Mouse (Mus musculus) Patski (cell line): Measurements from ENCODE around the gene Ksr1. TPM values are rescaled to one million over a fixed set of nuclear protein-coding genes. Genes with fewer than 3 reads are reported as not detected.

Experiments used
- ATAC-seq: fragments of 100-300 bp; one replicate; pipeline ENCODE4 v1.8.0; 2021
- CTCF ChIA-PET: fragments of 350-600 bp; sonication (Branson Sonifier 250); formaldehyde crosslinking; loops from one replicate; lab custom pipeline; 2022; ENCODE audit warnings: inconsistent platforms; lab: Charles Lee
- POLR2A ChIA-PET: fragments of 350-600 bp; sonication (Branson Sonifier 250); formaldehyde crosslinking; loops from one replicate; lab custom pipeline; 2022; ENCODE audit warnings: antibody characterized with exemption, inconsistent platforms; lab: Charles Lee
- DNase-seq: peaks from one replicate; pipeline ENCODE4 v3.0.0-alpha.2; 2011; ENCODE audit warnings: low read depth, low spot score
- H3K27me3 ChIP-seq: fragments of 371-371 bp; one replicate; pipeline ENCODE4 v1.5.1; 2021
- CTCF ChIP-seq: fragments of 100-300 bp; IDR thresholded peaks from one replicate; pipeline ENCODE4 v1.5.1; 2021
- in situ Hi-C: fragments of 300-500 bp; cut with MboI; formaldehyde crosslinking; loops from 3 replicates; pipeline ENCODE4 v1.11.1; 2018; ENCODE audit warnings: low pct_unique_long_range_greater_than_20kb, mixed read lengths
- polyA plus RNA-seq: library from polyadenylated mRNA; unstranded; gene quantifications from one replicate; pipeline ENCODE4 v1.2.3, GENCODE M21; 2021

Gene Ksr1
- polyA plus RNA-seq, 1 experiment from 2014 or later: 10.0 TPM

- no peak for TF ChIP-seq CTCF
- in situ Hi-C loops: no loop called here
- ChIA-PET CTCF (interaction anchor here (1.4 kb wide), 1 partner anchor 23 kb away, joined by 3 read pairs; no protein-coding TSS in a partner anchor), POLR2A (interaction anchor here (1.5 kb wide), 1 partner anchor 26 kb away, joined by 3 read pairs; no protein-coding TSS in a partner anchor)
- ATAC-seq: no peak
- no peaks in the 10 kb centered on the region for H3K27me3 ChIP-seq
- DNase-seq: no peak
Measured at GRCm38 (mm10) chr11:79086787-79087186, 59.4 kb downstream of the Ksr1 start.

GRCm38 (mm10) chr11:79085059-79085458 lies 61.1 kb downstream of the Ksr1 start:
- ATAC-seq: no peak
- TF ChIP-seq CTCF: no peak
- CTCF ChIA-PET: no interaction called here
- in situ Hi-C loops: no loop called here
- H3K27me3 ChIP-seq: no peaks in the 10 kb centered on the region
- POLR2A ChIA-PET: interaction anchor here (0.8 kb wide), 1 partner anchor 10 kb away, joined by 3 read pairs; no protein-coding TSS in a partner anchor
- no peak for DNase-seq

- ATAC-seq (peak; percentile 44), DNase-seq (peak; percentile 51)
- TF ChIP-seq CTCF: no peak
- CTCF ChIA-PET: interaction anchor here (0.8 to 1.5 kb wide), 3 partner anchors 14 to 51 kb away, joined by 3 to 4 read pairs (median 3); no protein-coding TSS in a partner anchor
- H3K27me3 ChIP-seq: no peaks in the 10 kb centered on the region
- POLR2A ChIA-PET: interaction anchor here (0.6 to 0.7 kb wide), 2 partner anchors 34 to 563 kb away, joined by 3 to 4 read pairs; no protein-coding TSS in a partner anchor
- in situ Hi-C loops: loop anchor here (5.0 kb wide), 1 partner anchor 51 kb away; no protein-coding TSS in a partner anchor
Measured at GRCm38 (mm10) chr11:79083018-79083441, 63.2 kb downstream of the Ksr1 start.

DNA sequence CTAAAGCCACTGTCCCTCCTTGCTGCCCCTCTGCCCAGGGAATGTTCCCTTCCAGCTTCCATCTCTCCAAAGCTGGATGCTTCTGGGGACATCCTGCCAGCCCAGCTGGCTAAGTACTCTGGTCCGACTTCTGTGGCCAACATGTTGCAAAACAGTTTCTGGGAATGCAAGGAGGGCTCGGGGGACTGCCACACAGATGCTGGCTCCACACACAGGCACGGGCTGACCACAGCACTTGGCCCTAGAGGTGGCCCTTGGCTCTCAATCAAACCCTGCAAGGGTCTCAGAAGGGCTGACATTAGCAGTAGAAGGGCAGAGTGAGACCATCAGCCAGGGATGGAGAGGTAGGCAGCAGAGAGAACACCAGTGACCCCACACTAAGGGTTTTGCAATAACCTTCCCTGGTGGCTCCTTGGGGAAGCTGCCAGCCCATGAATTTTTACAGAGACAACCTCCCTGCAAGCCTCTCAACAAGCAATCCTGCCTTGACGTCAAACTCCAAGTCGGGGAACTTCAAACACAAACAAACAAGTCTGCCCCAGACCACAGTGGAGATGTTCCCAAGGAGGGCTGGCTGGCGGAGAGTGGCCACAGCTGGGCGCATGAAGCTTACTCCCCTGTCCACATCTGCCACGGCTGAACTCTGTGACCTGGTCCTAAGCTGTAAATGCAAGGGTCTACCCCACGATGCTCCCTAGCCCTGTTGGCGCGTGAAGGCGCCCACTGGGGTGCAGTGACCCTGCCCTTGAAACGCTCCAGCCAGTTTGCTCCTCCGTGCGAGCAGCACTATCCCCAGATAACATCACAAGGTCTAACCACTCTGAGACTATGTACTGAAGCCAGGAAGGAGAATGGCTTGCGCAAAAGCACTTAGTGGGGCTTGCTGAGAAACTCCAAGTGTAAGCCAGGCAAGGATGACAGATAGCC lies 65.0 kb downstream of the Ksr1 start:
- H3K27me3 ChIP-seq: no peaks in the 10 kb centered on the region
- CTCF ChIA-PET: interaction anchor here (1.0 kb wide), 1 partner anchor 25 kb away, joined by 3 read pairs; no protein-coding TSS in a partner anchor
- POLR2A ChIA-PET: interaction anchor here (1.2 kb wide), 1 partner anchor 16 kb away, joined by 6 read pairs; no protein-coding TSS in a partner anchor
- in situ Hi-C loops: loop anchor here (5.0 kb wide), 1 partner anchor 49 kb away; no protein-coding TSS in a partner anchor
- ATAC-seq: peak; percentile 63
- DNase-seq: peak; percentile 50
- TF ChIP-seq CTCF: no peak

GRCm38 (mm10) chr11:79080081-79080480 lies 66.1 kb downstream of the Ksr1 start:
- TF ChIP-seq CTCF: no peak
- in situ Hi-C loops: loop anchor here (5.0 kb wide), 1 partner anchor 48 kb away; no protein-coding TSS in a partner anchor
- DNase-seq (no peak), ATAC-seq (no peak)
- CTCF ChIA-PET: interaction anchor here (1.0 kb wide), 1 partner anchor 24 kb away, joined by 3 read pairs; no protein-coding TSS in a partner anchor
- POLR2A ChIA-PET: interaction anchor here (0.6 to 1.2 kb wide), 2 partner anchors 15 to 208 kb away, joined by 3 to 6 read pairs; no protein-coding TSS in a partner anchor
- H3K27me3 ChIP-seq: no peaks in the 10 kb centered on the region

DNA sequence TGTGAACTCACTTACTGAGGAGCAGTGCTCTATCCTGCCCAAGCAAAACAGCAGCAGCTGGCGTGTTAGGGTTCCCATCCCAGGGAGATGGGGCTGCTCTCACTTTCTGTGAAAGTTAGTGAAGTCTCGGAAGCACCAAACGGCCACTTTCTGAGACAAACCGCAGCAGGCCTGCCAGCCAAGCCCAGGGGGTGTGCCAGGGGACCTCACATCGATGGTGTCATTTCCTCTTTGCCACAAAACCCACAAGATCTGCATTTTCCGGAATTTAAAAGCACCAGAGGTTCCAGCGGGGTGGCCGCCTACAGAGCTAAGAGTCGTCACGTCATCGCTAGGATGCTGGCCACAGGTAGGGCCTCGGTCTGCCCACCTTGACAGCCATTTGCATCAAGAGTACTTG lies 69.7 kb downstream of the Ksr1 start:
- TF ChIP-seq CTCF: no peak
- in situ Hi-C loops: no loop called here
- CTCF ChIA-PET: no interaction called here
- no peak for ATAC-seq
- H3K27me3 ChIP-seq: no peaks in the 10 kb centered on the region
- POLR2A ChIA-PET: no interaction called here
- no peak for DNase-seq

DNA sequence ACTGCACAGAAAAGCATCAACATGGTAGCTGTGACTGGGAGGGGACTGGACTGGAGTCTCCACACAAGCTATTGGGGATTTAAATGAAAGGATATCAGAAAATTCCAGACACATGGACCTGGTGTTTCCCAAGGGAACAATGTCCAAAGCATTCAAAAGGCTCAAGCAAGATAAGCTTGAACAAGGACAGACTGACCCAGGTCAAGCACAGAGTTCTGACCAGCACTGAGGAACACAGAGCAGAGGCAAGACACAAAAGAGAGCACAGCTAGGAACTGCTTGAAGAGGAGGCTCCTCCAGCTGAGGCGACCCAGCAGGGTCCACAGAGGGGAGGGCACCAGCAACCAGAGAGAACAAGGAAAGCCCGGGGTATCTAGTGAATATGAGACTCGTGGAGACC lies 71.2 kb downstream of the Ksr1 start:
- ChIA-PET POLR2A (interaction anchor here (0.7 kb wide), 1 partner anchor 100 kb away, joined by 3 read pairs; no protein-coding TSS in a partner anchor), CTCF (interaction anchor here (1.6 to 1.9 kb wide), 2 partner anchors 12 to 139 kb away, joined by 3 to 5 read pairs; no protein-coding TSS in a partner anchor)
- H3K27me3 ChIP-seq: no peaks in the 10 kb centered on the region
- in situ Hi-C loops: no loop called here
- no peak for ATAC-seq
- no peak for DNase-seq
- TF ChIP-seq CTCF: no peak

- ChIA-PET CTCF (interaction anchor here (0.8 to 1.9 kb wide), 4 partner anchors 11 to 139 kb away, joined by 3 to 5 read pairs (median 3); no protein-coding TSS in a partner anchor), POLR2A (interaction anchor here (0.5 kb wide), 1 partner anchor 211 kb away, joined by 3 read pairs; no protein-coding TSS in a partner anchor)
- no peak for TF ChIP-seq CTCF
- ATAC-seq (no peak), DNase-seq (no peak)
- in situ Hi-C loops: no loop called here
- no peaks in the 10 kb centered on the region for H3K27me3 ChIP-seq
Measured at GRCm38 (mm10) chr11:79074611-79075010, 71.6 kb downstream of the Ksr1 start.

DNA sequence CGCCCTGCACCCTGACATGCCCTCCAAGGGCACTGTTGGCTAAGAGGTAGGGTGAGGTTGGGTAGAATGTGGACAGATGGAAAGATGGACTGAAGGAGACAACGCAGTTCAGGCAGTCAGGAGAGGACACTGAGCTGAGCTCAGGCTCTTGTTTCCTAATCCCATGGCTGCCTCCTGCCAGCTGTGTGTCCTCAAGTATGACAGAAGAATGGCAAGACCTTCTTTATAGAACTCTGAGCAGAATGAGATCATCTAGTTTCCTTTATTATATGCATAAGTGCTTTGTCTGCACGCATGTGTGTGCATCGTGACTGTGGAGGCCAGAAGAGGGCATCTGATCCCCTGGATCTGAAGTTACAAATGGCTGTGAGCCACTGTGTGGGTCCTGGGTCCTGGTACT lies 72.6 kb downstream of the Ksr1 start:
- CTCF ChIA-PET: interaction anchor here (0.8 to 1.9 kb wide), 3 partner anchors 10 to 43 kb away, joined by 3 to 5 read pairs (median 3); no protein-coding TSS in a partner anchor
- no peaks in the 10 kb centered on the region for H3K27me3 ChIP-seq
- DNase-seq (no peak), ATAC-seq (no peak)
- in situ Hi-C loops: no loop called here
- no peak for TF ChIP-seq CTCF
- POLR2A ChIA-PET: no interaction called here

DNA sequence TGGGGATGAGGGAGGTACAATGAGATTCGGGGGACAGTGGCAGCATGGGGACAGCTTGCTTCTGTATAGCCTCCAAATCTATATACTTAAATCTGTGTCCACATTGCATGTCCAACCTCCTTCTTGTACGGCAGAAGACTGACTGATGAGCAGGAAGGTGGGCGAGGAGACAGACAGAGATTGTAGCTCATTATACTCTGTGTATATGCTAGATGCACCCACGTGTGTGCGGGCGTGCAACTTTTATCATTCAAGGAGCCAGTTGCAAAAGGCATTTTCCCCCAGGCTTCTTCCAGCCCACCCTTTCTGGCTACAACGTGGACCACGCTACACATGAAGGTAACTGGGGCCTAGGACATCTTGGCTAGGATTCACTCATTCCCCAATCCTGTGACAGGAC lies 74.1 kb downstream of the Ksr1 start:
- DNase-seq (no peak), ATAC-seq (no peak)
- no peaks in the 10 kb centered on the region for H3K27me3 ChIP-seq
- TF ChIP-seq CTCF: no peak
- in situ Hi-C loops: no loop called here
- ChIA-PET CTCF (interaction anchor here (0.9 kb wide), 1 partner anchor 42 kb away, joined by 3 read pairs; no protein-coding TSS in a partner anchor), POLR2A (interaction anchor here (0.5 kb wide), 1 partner anchor 261 kb away, joined by 3 read pairs; no protein-coding TSS in a partner anchor)
